Mouse (Mus musculus): ENCODE data around the gene Akp3. TPM values are rescaled to one million over a fixed set of nuclear protein-coding genes. Genes with fewer than 3 reads are reported as not detected.

The Akp3 gene
- polyA plus RNA-seq (2015; fragmentation: Nextera tagmentation; extraction: Ambion mirVana), result 0.14 TPM in 1 of 2 replicates, not detected in the other

DNA sequence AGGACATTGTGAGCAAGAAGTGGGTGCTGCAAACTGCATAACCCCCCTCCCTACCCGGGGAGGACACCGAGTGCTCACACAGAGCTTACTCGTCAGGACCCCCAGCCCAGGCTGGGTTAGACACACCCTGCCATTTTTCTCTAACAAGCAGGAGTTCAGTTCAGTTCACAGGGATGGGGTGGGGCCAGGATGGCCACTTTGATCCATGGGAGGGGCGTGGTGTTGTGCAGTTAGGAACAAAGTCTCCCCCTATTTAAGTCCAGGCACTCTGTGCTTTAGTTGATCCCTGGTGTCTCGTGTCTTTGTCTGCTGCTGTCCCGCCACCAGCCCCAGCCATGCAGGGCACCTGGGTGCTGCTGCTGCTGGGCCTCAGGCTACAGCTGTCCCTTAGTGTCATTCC lies at the start of gene Akp3:
TSS of gene Akp3 (plus strand) at position 301 of the 400 bp plus-strand sequence.

GRCm38 (mm10) chr1:87089828-87090227 lies 34.9 kb upstream of the Akp3 start, which contains the start of gene Alppl2:
TSS of gene Alppl2 (minus strand) at chr1:87089928.

GRCm38 (mm10) chr1:87101411-87101810 lies 23.4 kb upstream of the Akp3 start, which contains the start of gene Alpi:
TSS of gene Alpi (minus strand) at chr1:87101606.

DNA sequence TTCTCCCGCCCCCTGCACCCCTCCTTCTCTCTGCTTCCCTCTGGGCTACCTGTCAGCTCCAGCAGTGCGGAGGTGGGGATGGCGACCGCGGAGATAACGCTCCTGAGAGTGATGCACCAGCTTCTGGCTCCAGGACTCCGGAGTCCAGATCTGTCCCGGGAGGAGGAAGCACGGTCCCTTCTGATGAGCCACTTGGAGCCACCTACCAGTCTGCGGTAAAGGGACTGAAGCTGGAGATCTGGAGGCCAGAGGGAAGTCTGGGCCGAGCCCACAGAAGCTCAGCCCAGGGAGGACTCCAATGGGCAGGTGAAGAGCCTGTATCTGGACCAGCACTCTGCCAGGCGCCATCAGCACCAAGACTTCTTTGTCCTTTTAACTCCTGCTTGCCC lies 31.4 kb downstream of the Akp3 start, which contains the start of gene Ecel1:
TSS of gene Ecel1 (minus strand) at position 323 of the 389 bp plus-strand sequence.

Other genes starting within 250 kb of the Akp3 start
- gene Alppl2, start 35.0 kb upstream of the Akp3 start, polyA plus RNA-seq (2015; fragmentation: Nextera tagmentation; extraction: Ambion mirVana), result not detected in 2 replicates
- gene Alpi, start 23.4 kb upstream of the Akp3 start, polyA plus RNA-seq (2015; fragmentation: Nextera tagmentation; extraction: Ambion mirVana), result 0.15 TPM in 1 of 2 replicates, not detected in the other
- 83.4 and 84.8 TPM in 2 replicates for gene Ecel1, start 31.5 kb downstream of the Akp3 start, polyA plus RNA-seq (2015; fragmentation: Nextera tagmentation; extraction: Ambion mirVana)
- gene Prss56, start 58.3 kb downstream of the Akp3 start, polyA plus RNA-seq (2015; fragmentation: Nextera tagmentation; extraction: Ambion mirVana), result 3.2 and 4.3 TPM in 2 replicates
- gene Chrnd, start 65.6 kb downstream of the Akp3 start, polyA plus RNA-seq (2015; fragmentation: Nextera tagmentation; extraction: Ambion mirVana), result not detected in 2 replicates
- not detected in 2 replicates for gene Chrng, start 79.7 kb downstream of the Akp3 start, polyA plus RNA-seq (2015; fragmentation: Nextera tagmentation; extraction: Ambion mirVana)
- 84.6 and 85.2 TPM in 2 replicates for gene Eif4e2, start 88.9 kb downstream of the Akp3 start, polyA plus RNA-seq (2015; fragmentation: Nextera tagmentation; extraction: Ambion mirVana)
- 4.9 and 5.0 TPM in 2 replicates for gene Efhd1, start 139.4 kb downstream of the Akp3 start, polyA plus RNA-seq (2015; fragmentation: Nextera tagmentation; extraction: Ambion mirVana)
- gene Gigyf2, start 202.0 kb downstream of the Akp3 start, polyA plus RNA-seq (2015; fragmentation: Nextera tagmentation; extraction: Ambion mirVana), result 44.7 and 50.5 TPM in 2 replicates

Measured in neural tube, postnatal 0 days (tissue).